In genomic region chr11:113087084-113087483, GRCm38 (mm10) we compare ENCODE assay signal across 12 mouse cellular contexts.
DNase-seq lines count a peak whose midpoint lies in the region; ATAC-seq and TF ChIP-seq lines count a peak whose summit lies in the region.
"Had no signal": no experiment of that assay in that cellular context is flagged by ENCODE, and none has a peak within 500 bp of the region (broad histone marks: within the 10 kb centered on the region; RNA-seq: fewer than 3 reads in every experiment).

No protein-coding gene starts in this region.

- no peak for DNase-seq in heart, adult 2 months
- DNase-seq in heart, postnatal 25 days (ENCODE audit: low spot score) = no peak
- DNase-seq in limb, embryonic 10.5 days (ENCODE audit: low spot score) = no peak
- no peak for DNase-seq in layer of hippocampus, adult 18-20 months (ENCODE audit: low spot score in 2 of 2)
- DNase-seq: gastrocnemius, postnatal 10 days; right cerebral cortex, postnatal 25 days; thymus, postnatal 36 days had no signal

- TF ChIP-seq POLR2A in heart, adult 2 months (IDR thresholded peaks at IDR 0.05; ENCODE audit: insufficient read depth, low read depth, low read length) = no peak

- TF ChIP-seq CTCF in heart, adult 2 months (IDR thresholded peaks at IDR 0.05) = no peak

- no peaks in the 10 kb centered on the region for H3K27me3 ChIP-seq in heart, adult 2 months (ENCODE audit: control insufficient read depth, insufficient read depth, low read length)
- H3K27me3 ChIP-seq in limb, embryonic 13.5 days = no peaks in the 10 kb centered on the region
- H3K27me3 ChIP-seq in limb, embryonic 10.5 days (ENCODE audit: low read depth, poor library complexity, severe bottlenecking) = no peaks in the 10 kb centered on the region
- H3K27me3 ChIP-seq in heart, embryonic 16.5 days (ENCODE audit: control insufficient read depth, insufficient read depth, low read length) = no peaks in the 10 kb centered on the region
- no peaks in the 10 kb centered on the region for H3K27me3 ChIP-seq in midbrain, embryonic 16.5 days (ENCODE audit: control insufficient read depth, insufficient read depth, low read depth, low read length)
- H3K27me3 ChIP-seq: liver, embryonic 15.5 days had no signal

- H3K36me3 ChIP-seq in heart, adult 2 months (ENCODE audit: control insufficient read depth, insufficient read depth, low read length) = no peaks in the 10 kb centered on the region
- H3K36me3 ChIP-seq in limb, embryonic 13.5 days = no peaks in the 10 kb centered on the region
- no peaks in the 10 kb centered on the region; the same call in 1 of the 2 replicates for H3K36me3 ChIP-seq in limb, embryonic 10.5 days
- no peaks in the 10 kb centered on the region for H3K36me3 ChIP-seq in heart, embryonic 16.5 days (ENCODE audit: control insufficient read depth, insufficient read depth)
- H3K36me3 ChIP-seq in midbrain, embryonic 16.5 days (ENCODE audit: control insufficient read depth, insufficient read depth, low read length) = no peaks in the 10 kb centered on the region
- H3K36me3 ChIP-seq: liver, embryonic 15.5 days had no signal

- no peak overlapping the region for H3K27ac ChIP-seq in heart, adult 2 months
- H3K27ac ChIP-seq in limb, embryonic 13.5 days = no peak overlapping the region
- no peak overlapping the region for H3K27ac ChIP-seq in limb, embryonic 10.5 days
- no peak overlapping the region for H3K27ac ChIP-seq in heart, embryonic 16.5 days (ENCODE audit: low read length)
- peak overlapping the region; percentile 44; the same call in 1 of the 2 replicates for H3K27ac ChIP-seq in midbrain, embryonic 16.5 days (ENCODE audit: low read length)
- H3K27ac ChIP-seq: liver, embryonic 15.5 days had no signal

- peak overlapping the region; percentile 18 for H3K4me3 ChIP-seq in heart, adult 2 months
- no peak overlapping the region for H3K4me3 ChIP-seq in limb, embryonic 13.5 days
- no peak overlapping the region for H3K4me3 ChIP-seq in limb, embryonic 10.5 days
- H3K4me3 ChIP-seq in heart, embryonic 16.5 days (ENCODE audit: low read length) = peak overlapping the region; percentile 33
- no peak overlapping the region for H3K4me3 ChIP-seq in midbrain, embryonic 16.5 days (ENCODE audit: low read depth, low read length)
- H3K4me3 ChIP-seq: liver, embryonic 15.5 days had no signal

- WGBS in heart, adult 2 months = 34% methylated on average over 9 of the region's 9 CpGs
- 59% methylated on average over 9 of the region's 9 CpGs for WGBS in limb, embryonic 13.5 days
- 87% methylated on average over 9 of the region's 9 CpGs for WGBS in limb, embryonic 10.5 days
- 34% methylated on average over 9 of the region's 9 CpGs for WGBS in heart, embryonic 16.5 days
- WGBS in midbrain, embryonic 16.5 days = 49% methylated on average over 9 of the region's 9 CpGs

- no peak overlapping the region for H3K9ac ChIP-seq in heart, adult 2 months (ENCODE audit: low read depth, low read length)
- H3K9ac ChIP-seq in limb, embryonic 13.5 days = no peak overlapping the region
- peak overlapping the region; percentile 45; the same call in 1 of the 2 replicates for H3K9ac ChIP-seq in heart, embryonic 16.5 days (ENCODE audit: low read length)
- no peak overlapping the region for H3K9ac ChIP-seq in midbrain, embryonic 16.5 days (ENCODE audit: low read depth, low read length)
- H3K9ac ChIP-seq: liver, embryonic 15.5 days had no signal

- no peaks in the 10 kb centered on the region for H3K9me3 ChIP-seq in limb, embryonic 13.5 days
- no peaks in the 10 kb centered on the region for H3K9me3 ChIP-seq in limb, embryonic 10.5 days (replicated peaks)
- H3K9me3 ChIP-seq in heart, embryonic 16.5 days (replicated peaks; ENCODE audit: control insufficient read depth, low read length) = no peaks in the 10 kb centered on the region
- no peaks in the 10 kb centered on the region for H3K9me3 ChIP-seq in midbrain, embryonic 16.5 days (replicated peaks; ENCODE audit: control insufficient read depth, low read length, poor library complexity, severe bottlenecking)
- H3K9me3 ChIP-seq: liver, embryonic 15.5 days had no signal

- H3K4me2 ChIP-seq in limb, embryonic 13.5 days (replicated peaks) = 0 out of 2 replicates have a peak overlapping the region, but pooled peaks have one; percentile 7
- H3K4me2 ChIP-seq in heart, embryonic 16.5 days (ENCODE audit: low read depth, low read length) = peak overlapping the region; percentile 58
- peak overlapping the region; percentile 26 for H3K4me2 ChIP-seq in midbrain, embryonic 16.5 days (ENCODE audit: low read length)
- H3K4me2 ChIP-seq: liver, embryonic 15.5 days had no signal

- H3K4me1 ChIP-seq in heart, adult 2 months (ENCODE audit: control insufficient read depth, insufficient read depth, low read length) = no peaks in the 10 kb centered on the region
- peaks cover 28% of the 10 kb centered on the region for H3K4me1 ChIP-seq in limb, embryonic 13.5 days
- peaks cover 18% of the 10 kb centered on the region for H3K4me1 ChIP-seq in limb, embryonic 10.5 days
- H3K4me1 ChIP-seq in heart, embryonic 16.5 days (ENCODE audit: control insufficient read depth, insufficient read depth, low read length) = peaks cover 6% of the 10 kb centered on the region
- peaks cover 5% of the 10 kb centered on the region; the same call in 1 of the 2 replicates for H3K4me1 ChIP-seq in midbrain, embryonic 16.5 days (ENCODE audit: control insufficient read depth, insufficient read depth, low read length)

- no peak for ATAC-seq in limb, embryonic 13.5 days (ENCODE audit: low FRiP score, low read depth)
- ATAC-seq in heart, embryonic 16.5 days (replicated peaks; ENCODE audit: extremely low read depth, insufficient read depth, low FRiP score) = no peak
- ATAC-seq in midbrain, embryonic 16.5 days = no peak
- no peak for ATAC-seq in megakaryocyte-erythroid progenitor cell, adult 5-6 weeks (replicated peaks; ENCODE audit: low FRiP score, low TSS enrichment, poor library complexity, severe bottlenecking)

- no peaks in the 10 kb centered on the region for H3K79me2 ChIP-seq in heart, adult 2 months (replicated peaks; ENCODE audit: control insufficient read depth, insufficient read depth, low read length)

- intact Hi-C loops in heart, adult 2 months (cut with DNase I) = no loop called here
- intact Hi-C loops in heart, postnatal 25 days (cut with DNase I) = no loop called here

- TF ChIP-seq EP300 in heart, adult 2 months (IDR thresholded peaks at IDR 0.05; ENCODE audit: insufficient read depth, low read depth, low read length) = no peak

Comparison
In these comparisons a context has a peak if more than half of its experiments do, and no peak if none do; other contexts are left out.
1. H3K4me3 ChIP-seq: peak in heart, adult 2 months (single experiment) and heart, embryonic 16.5 days (single experiment); none in limb, embryonic 13.5 days (single experiment), limb, embryonic 10.5 days (single experiment) and midbrain, embryonic 16.5 days (single experiment).
2. H3K4me2 ChIP-seq: peak in every context shown above with its lines; median percentile 58 in heart, embryonic 16.5 days; 26 in midbrain, embryonic 16.5 days; 7 in limb, embryonic 13.5 days.